Mouse (Mus musculus) liver, embryonic 16.5 days (tissue): Measurements from ENCODE around the gene Rassf8. TPM values are rescaled to one million over a fixed set of nuclear protein-coding genes. Genes with fewer than 3 reads are reported as not detected.

ENCODE experiments used
- ATAC-seq: fragments of 200-750 bp; cut with Nextera tagmentation; 2 replicates; pipeline ENCODE4 v1.8.0; 2017; ENCODE audit warnings: low read depth, mild to moderate bottlenecking, moderate number of reproducible peaks, moderate library complexity
- H3K27ac ChIP-seq: fragments of 300-500 bp; sonication (generic); 2 replicates; pipeline ENCODE4 v1.5.1; 2014; ENCODE audit warnings: mild to moderate bottlenecking, low read length
- H3K27me3 ChIP-seq: fragments of 300-500 bp; sonication (generic); 2 replicates; pipeline ENCODE4 v1.6.1; 2014; ENCODE audit warnings: low read depth, low read length, mixed read lengths; ENCODE audit not compliant: control insufficient read depth, insufficient read depth
- H3K36me3 ChIP-seq: fragments of 300-500 bp; sonication (generic); 2 replicates; pipeline ENCODE4 v1.6.1; 2014; ENCODE audit warnings: mild to moderate bottlenecking; ENCODE audit not compliant: control insufficient read depth, insufficient read depth
- H3K4me1 ChIP-seq: fragments of 300-500 bp; sonication (generic); 2 replicates; pipeline ENCODE4 v1.6.1; 2014; ENCODE audit warnings: low read depth, low read length, mixed read lengths; ENCODE audit not compliant: control insufficient read depth
- H3K4me2 ChIP-seq: fragments of 300-500 bp; sonication (generic); 2 replicates; pipeline ENCODE4 v1.6.1; 2014; ENCODE audit warnings: low read depth, low read length, mixed read lengths
- H3K4me3 ChIP-seq: fragments of 300-500 bp; sonication (generic); 2 replicates; pipeline ENCODE4 v1.5.1; 2014; ENCODE audit warnings: low read depth, mild to moderate bottlenecking, low read length
- H3K9ac ChIP-seq: fragments of 300-500 bp; sonication (generic); 2 replicates; pipeline ENCODE4 v1.6.1; 2014; ENCODE audit warnings: low read depth, low read length
- H3K9me3 ChIP-seq: fragments of 300-500 bp; sonication (generic); replicated peaks from 2 replicates; pipeline ENCODE4 v1.6.1; 2016; ENCODE audit warnings: low read length; ENCODE audit not compliant: control insufficient read depth
- WGBS: fragments of 180-500 bp; shearing (Covaris S2); extraction: QIAGEN DNeasy Blood & Tissue Kit; methylation state at CpG from one replicate; pipeline ENCODE4 v1.1.7; 2014; ENCODE audit not compliant: insufficient replicate concordance; 5-methylcytosine and 5-hydroxymethylcytosine counted together
- polyA plus RNA-seq: library from polyadenylated mRNA; unstranded; fragments of >200 nt; fragmentation: Nextera tagmentation; extraction: Ambion mirVana; gene quantifications from 2 replicates; pipeline ENCODE4 v1.2.1, GENCODE M21; 2015

Rassf8 gene
- polyA plus RNA-seq, 1 experiment from 2014 or later: 1.6 TPM

- Histone ChIP-seq H3K4me2 (no peak overlapping the region), H3K27me3 (no peaks in the 10 kb centered on the region), H3K36me3 (no peaks in the 10 kb centered on the region), H3K4me1 (no peaks in the 10 kb centered on the region; the same call in 1 of the 2 replicates), H3K9ac (no peak overlapping the region), H3K9me3 (no peaks in the 10 kb centered on the region), H3K27ac (no peak overlapping the region), H3K4me3 (no peak overlapping the region)
- ATAC-seq: no peak
- WGBS: 72% methylated on average over 9 of the region's 9 CpGs
These were observed 34.7 kb downstream of the Rassf8 start for GRCm38 (mm10) chr6:145781256-145781655.

- no peaks in the 10 kb centered on the region for H3K9me3 ChIP-seq
- no peaks in the 10 kb centered on the region for H3K36me3 ChIP-seq
- no peaks in the 10 kb centered on the region; the same call in 1 of the 2 replicates for H3K4me1 ChIP-seq
- WGBS: 57% methylated on average over 2 of the region's 2 CpGs
- no peak overlapping the region for H3K9ac ChIP-seq
- H3K4me3 ChIP-seq: no peak overlapping the region
- H3K27ac ChIP-seq: no peak overlapping the region
- H3K27me3 ChIP-seq: no peaks in the 10 kb centered on the region
- no peak overlapping the region for H3K4me2 ChIP-seq
- ATAC-seq: no peak
These were observed 35.4 kb downstream of the Rassf8 start for GRCm38 (mm10) chr6:145781966-145782365.

GRCm38 (mm10) chr6:145787311-145787710, 40.8 kb downstream of the Rassf8 start:
- Histone ChIP-seq H3K4me2 (no peak overlapping the region), H3K4me3 (no peak overlapping the region), H3K9me3 (no peaks in the 10 kb centered on the region), H3K27ac (no peak overlapping the region), H3K9ac (no peak overlapping the region), H3K27me3 (no peaks in the 10 kb centered on the region), H3K4me1 (no peaks in the 10 kb centered on the region), H3K36me3 (no peaks in the 10 kb centered on the region)
- WGBS: 74% methylated on average over 2 of the region's 2 CpGs
- no peak for ATAC-seq

- WGBS: 81% methylated on average over 4 of the region's 4 CpGs
- no peak for ATAC-seq
These were observed 43.2 kb downstream of the Rassf8 start for GRCm38 (mm10) chr6:145789738-145790137.

GRCm38 (mm10) chr6:145792373-145792772, 45.8 kb downstream of the Rassf8 start:
- no peak overlapping the region for H3K4me3 ChIP-seq
- H3K9ac ChIP-seq: no peak overlapping the region
- no peak for ATAC-seq
- peaks cover 4% of the 10 kb centered on the region for H3K4me1 ChIP-seq
- H3K27ac ChIP-seq: no peak overlapping the region
- H3K36me3 ChIP-seq: no peaks in the 10 kb centered on the region
- no peak overlapping the region for H3K4me2 ChIP-seq
- no peaks in the 10 kb centered on the region for H3K9me3 ChIP-seq
- 36% methylated on average over 7 of the region's 7 CpGs for WGBS
- no peaks in the 10 kb centered on the region for H3K27me3 ChIP-seq

More at GRCm38 (mm10) chr6:145789738-145790137, 43.2 kb downstream of the Rassf8 start:
- H3K4me3 ChIP-seq: no peak overlapping the region
- no peak overlapping the region for H3K4me2 ChIP-seq
- no peak overlapping the region for H3K9ac ChIP-seq
- H3K9me3 ChIP-seq: no peaks in the 10 kb centered on the region
- H3K4me1 ChIP-seq: no peaks in the 10 kb centered on the region
- no peaks in the 10 kb centered on the region for H3K27me3 ChIP-seq
- no peak overlapping the region for H3K27ac ChIP-seq
- no peaks in the 10 kb centered on the region for H3K36me3 ChIP-seq

GRCm38 (mm10) chr6:145793109-145793593, 46.6 kb downstream of the Rassf8 start:
- Histone ChIP-seq H3K36me3 (no peaks in the 10 kb centered on the region), H3K9me3 (no peaks in the 10 kb centered on the region), H3K27ac (no peak overlapping the region), H3K4me2 (no peak overlapping the region), H3K27me3 (no peaks in the 10 kb centered on the region), H3K4me3 (no peak overlapping the region), H3K9ac (no peak overlapping the region), H3K4me1 (peaks cover 4% of the 10 kb centered on the region)
- WGBS: 10% methylated on average over 4 of the region's 4 CpGs
- ATAC-seq: peak; percentile 56

- Histone ChIP-seq H3K27ac (no peak overlapping the region), H3K4me2 (no peak overlapping the region), H3K36me3 (no peaks in the 10 kb centered on the region), H3K9me3 (no peaks in the 10 kb centered on the region), H3K4me3 (no peak overlapping the region), H3K4me1 (peaks cover 4% of the 10 kb centered on the region), H3K27me3 (no peaks in the 10 kb centered on the region), H3K9ac (no peak overlapping the region)
- 38% methylated on average over 4 of the region's 4 CpGs for WGBS
- ATAC-seq: no peak
These were observed 48.1 kb downstream of the Rassf8 start for GRCm38 (mm10) chr6:145794671-145795070.

- Histone ChIP-seq H3K4me1 (peaks cover 4% of the 10 kb centered on the region), H3K4me2 (no peak overlapping the region), H3K36me3 (no peaks in the 10 kb centered on the region), H3K4me3 (no peak overlapping the region), H3K9ac (no peak overlapping the region), H3K9me3 (no peaks in the 10 kb centered on the region), H3K27ac (no peak overlapping the region), H3K27me3 (no peaks in the 10 kb centered on the region)
- ATAC-seq: no peak
- WGBS: 58% methylated on average over 14 of the region's 14 CpGs
These were observed 49.9 kb downstream of the Rassf8 start for GRCm38 (mm10) chr6:145796191-145797023.

GRCm38 (mm10) chr6:145797692-145798091, 51.1 kb downstream of the Rassf8 start:
- ATAC-seq: no peak
- Histone ChIP-seq H3K36me3 (no peaks in the 10 kb centered on the region), H3K27ac (no peak overlapping the region), H3K9ac (no peak overlapping the region), H3K27me3 (no peaks in the 10 kb centered on the region), H3K4me2 (no peak overlapping the region), H3K9me3 (no peaks in the 10 kb centered on the region), H3K4me1 (peaks cover 4% of the 10 kb centered on the region), H3K4me3 (no peak overlapping the region)
- 62% methylated on average over 3 of the region's 3 CpGs for WGBS
